Mouse (Mus musculus) myocyte (in vitro differentiated cells): Measurements from ENCODE around the gene Eif2s2.
"Not testable (repeated sequence)": the region's sequence is repeated elsewhere in the genome, so short reads cannot be mapped to it uniquely, and the experiment has no call there.

Source experiments
- CEBPB ChIP-seq: IDR thresholded peaks from 2 replicates; pipeline ENCODE4 v1.6.1; 2011; ENCODE audit warnings: mild to moderate bottlenecking, moderate library complexity; ENCODE audit not compliant: poor library complexity, insufficient read depth, severe bottlenecking
- MAX ChIP-seq: IDR thresholded peaks from one replicate; pipeline ENCODE4 v1.6.1; 2011; ENCODE audit warnings: low read depth, mild to moderate bottlenecking, control low read depth
- POLR2A ChIP-seq: IDR thresholded peaks from one replicate; pipeline ENCODE4 v1.6.1; 2011; ENCODE audit warnings: low read depth, mild to moderate bottlenecking, control low read depth, moderate library complexity; ENCODE audit not compliant: insufficient read length
- TCF12 ChIP-seq: IDR thresholded peaks from one replicate; pipeline ENCODE4 v1.6.1; 2011; ENCODE audit warnings: mild to moderate bottlenecking, control low read depth; ENCODE audit not compliant: poor library complexity, insufficient read depth, severe bottlenecking

- not testable (repeated sequence) for TF ChIP-seq MAX, TCF12, POLR2A, CEBPB
Observed at GRCm38 (mm10) chr2:154899004-154899403, 6.3 kb upstream of the Eif2s2 start.
